Mouse (Mus musculus): Measurements from ENCODE around the gene Fdps. TPM values are rescaled to one million over a fixed set of nuclear protein-coding genes. Genes with fewer than 3 reads are reported as not detected.
"Not testable (repeated sequence)": the region's sequence is repeated elsewhere in the genome, so short reads cannot be mapped to it uniquely, and the experiment has no call there.

Fdps gene
- total RNA-seq, 1 experiment: 184 TPM

GRCm38 (mm10) chr3:89084133-89084532 is 17.6 kb downstream of the Fdps start:
- H3K27ac ChIP-seq (ENCODE audit: insufficient read depth, low read depth, low read length, poor library complexity, severe bottlenecking): no peak overlapping the region
- peaks cover 2% of the 10 kb centered on the region; the same call in 1 of the 2 replicates for H3K36me3 ChIP-seq (ENCODE audit: control insufficient read depth, insufficient read depth, low read length, poor library complexity, severe bottlenecking)
- H3K4me3 ChIP-seq (ENCODE audit: insufficient read depth in 1 of 2, low read depth in 1 of 2, low read length in 2 of 2, poor library complexity in 1 of 2, severe bottlenecking in 1 of 2): no peak overlapping the region
- no peaks in the 10 kb centered on the region for H3K9me3 ChIP-seq (ENCODE audit: control insufficient read depth, insufficient read depth, low read depth, low read length)
- no peak overlapping the region for H3K9ac ChIP-seq (ENCODE audit: insufficient read depth, low read depth, low read length, poor library complexity, severe bottlenecking)
- H3K4me1 ChIP-seq (ENCODE audit: control insufficient read depth in 2 of 2, insufficient read depth in 2 of 2, low read length in 2 of 2, poor library complexity in 1 of 2): peaks cover 0 to 15% of the 10 kb centered on the region in 2 experiments; a peak in 1 of 4 replicates
- TF ChIP-seq ZNF384 (IDR thresholded peaks at IDR 0.05; ENCODE audit: low read depth, low read length): no peak
- TF ChIP-seq MAFK (IDR thresholded peaks at IDR 0.05; ENCODE audit: insufficient read depth, low read depth, low read length): no peak
- TF ChIP-seq CHD2 (IDR thresholded peaks at IDR 0.05; ENCODE audit: low read depth, low read length): no peak
- TF ChIP-seq HCFC1 (IDR thresholded peaks at IDR 0.05; ENCODE audit: borderline replicate concordance, insufficient read depth, low read length): no peak
- no peak for DNase-seq (ENCODE audit: low read depth, low spot score)
- in situ Hi-C loops (cut with MboI; ENCODE audit: low sequenced_read_pairs in 2 of 2, unreplicated experiment in 2 of 2): no loop called here

DNA sequence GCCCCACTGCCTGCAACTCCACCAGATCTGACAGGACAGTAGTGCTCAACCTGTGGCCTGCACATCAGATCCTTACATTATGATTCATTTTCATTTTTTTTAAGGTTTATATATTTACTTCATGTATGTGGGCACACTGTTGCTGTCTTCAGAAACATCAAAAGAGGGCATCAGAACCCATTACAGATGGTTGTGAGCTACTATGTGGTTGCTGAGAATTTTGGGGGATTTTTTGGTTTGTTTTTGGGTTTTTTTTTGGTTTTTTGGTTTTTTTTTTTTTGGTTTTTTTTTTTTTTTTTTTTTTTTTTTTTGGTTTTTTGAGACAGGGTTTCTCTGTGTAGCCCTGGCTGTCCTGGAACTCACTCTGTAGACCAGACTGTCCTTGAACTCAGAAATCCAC is 19.5 kb downstream of the Fdps start:
- H3K4me3 ChIP-seq (ENCODE audit: insufficient read depth in 1 of 2, low read depth in 1 of 2, low read length in 2 of 2, poor library complexity in 1 of 2, severe bottlenecking in 1 of 2); H3K4me1 ChIP-seq (ENCODE audit: control insufficient read depth in 2 of 2, insufficient read depth in 2 of 2, low read length in 2 of 2, poor library complexity in 1 of 2); H3K9ac ChIP-seq (ENCODE audit: insufficient read depth, low read depth, low read length, poor library complexity, severe bottlenecking); H3K9me3 ChIP-seq (ENCODE audit: control insufficient read depth, insufficient read depth, low read depth, low read length); in situ Hi-C loops (cut with MboI; ENCODE audit: low sequenced_read_pairs in 2 of 2, unreplicated experiment in 2 of 2); DNase-seq (ENCODE audit: low read depth, low spot score); H3K36me3 ChIP-seq (ENCODE audit: control insufficient read depth, insufficient read depth, low read length, poor library complexity, severe bottlenecking); H3K27ac ChIP-seq (ENCODE audit: insufficient read depth, low read depth, low read length, poor library complexity, severe bottlenecking): not testable (repeated sequence)
- peak; percentile 59; the same call in 1 of the 2 replicates for TF ChIP-seq ZNF384 (IDR thresholded peaks at IDR 0.05; ENCODE audit: low read depth, low read length)

DNA sequence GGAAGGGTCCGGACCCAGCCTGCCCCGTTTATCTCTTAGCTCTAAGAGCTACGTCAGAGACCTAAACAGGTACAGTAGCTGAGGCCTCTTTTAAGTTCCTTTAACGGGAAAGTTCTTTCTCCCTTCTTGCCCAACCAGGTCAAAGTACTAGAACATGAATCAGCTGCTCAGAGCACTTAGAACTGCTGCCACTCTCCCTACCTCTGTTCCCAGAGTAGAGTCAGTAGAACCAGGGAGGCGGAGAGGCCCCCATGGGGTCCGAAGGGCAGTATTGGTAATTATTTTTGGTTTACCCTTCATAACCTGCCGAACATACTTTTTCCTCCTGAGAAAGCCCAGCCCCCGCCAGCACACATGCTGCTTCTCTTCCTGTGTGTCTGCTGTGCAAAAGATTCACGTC is 24.4 kb downstream of the Fdps start:
- no peaks in the 10 kb centered on the region for H3K9me3 ChIP-seq (ENCODE audit: control insufficient read depth, insufficient read depth, low read depth, low read length)
- no peak overlapping the region for H3K4me3 ChIP-seq (ENCODE audit: insufficient read depth in 1 of 2, low read depth in 1 of 2, low read length in 2 of 2, poor library complexity in 1 of 2, severe bottlenecking in 1 of 2)
- no peaks in the 10 kb centered on the region for H3K4me1 ChIP-seq (ENCODE audit: control insufficient read depth in 2 of 2, insufficient read depth in 2 of 2, low read length in 2 of 2, poor library complexity in 1 of 2)
- in situ Hi-C loops (cut with MboI; ENCODE audit: low sequenced_read_pairs in 2 of 2, unreplicated experiment in 2 of 2): no loop called here
- H3K27ac ChIP-seq (ENCODE audit: insufficient read depth, low read depth, low read length, poor library complexity, severe bottlenecking): no peak overlapping the region
- H3K36me3 ChIP-seq (ENCODE audit: control insufficient read depth, insufficient read depth, low read length, poor library complexity, severe bottlenecking): peaks cover 16% of the 10 kb centered on the region
- H3K9ac ChIP-seq (ENCODE audit: insufficient read depth, low read depth, low read length, poor library complexity, severe bottlenecking): no peak overlapping the region
- TF ChIP-seq HCFC1 (IDR thresholded peaks at IDR 0.05; ENCODE audit: borderline replicate concordance, insufficient read depth, low read length) (no peak), CHD2 (IDR thresholded peaks at IDR 0.05; ENCODE audit: low read depth, low read length) (no peak), MAFK (IDR thresholded peaks at IDR 0.05; ENCODE audit: insufficient read depth, low read depth, low read length) (no peak), ZNF384 (IDR thresholded peaks at IDR 0.05; ENCODE audit: low read depth, low read length) (no peak), ZC3H11A (IDR thresholded peaks at IDR 0.05; ENCODE audit: borderline replicate concordance, low read depth, low read length) (no peak)
- no peak for DNase-seq (ENCODE audit: low read depth, low spot score)

- TF ChIP-seq CHD2 (IDR thresholded peaks at IDR 0.05; ENCODE audit: low read depth, low read length): no peak
- TF ChIP-seq MAFK (IDR thresholded peaks at IDR 0.05; ENCODE audit: insufficient read depth, low read depth, low read length): no peak
- TF ChIP-seq ZC3H11A (IDR thresholded peaks at IDR 0.05; ENCODE audit: borderline replicate concordance, low read depth, low read length): no peak
- TF ChIP-seq ZNF384 (IDR thresholded peaks at IDR 0.05; ENCODE audit: low read depth, low read length): no peak
- Histone ChIP-seq H3K4me3 (ENCODE audit: insufficient read depth in 1 of 2, low read depth in 1 of 2, low read length in 2 of 2, poor library complexity in 1 of 2, severe bottlenecking in 1 of 2) (no peak overlapping the region), H3K36me3 (ENCODE audit: control insufficient read depth, insufficient read depth, low read length, poor library complexity, severe bottlenecking) (peaks cover 34% of the 10 kb centered on the region)
Observed at GRCm38 (mm10) chr3:89067265-89067664, 34.5 kb downstream of the Fdps start.

GRCm38 (mm10) chr3:89061696-89062095 is 40.1 kb downstream of the Fdps start:
- no peak for DNase-seq (ENCODE audit: low read depth, low spot score)
- Histone ChIP-seq H3K9me3 (ENCODE audit: control insufficient read depth, insufficient read depth, low read depth, low read length) (no peaks in the 10 kb centered on the region), H3K27ac (ENCODE audit: insufficient read depth, low read depth, low read length, poor library complexity, severe bottlenecking) (peak overlapping the region; percentile 33; the same call in 1 of the 2 replicates), H3K36me3 (ENCODE audit: control insufficient read depth, insufficient read depth, low read length, poor library complexity, severe bottlenecking) (peaks cover 25% of the 10 kb centered on the region), H3K9ac (ENCODE audit: insufficient read depth, low read depth, low read length, poor library complexity, severe bottlenecking) (no peak overlapping the region), H3K4me1 (ENCODE audit: control insufficient read depth in 2 of 2, insufficient read depth in 2 of 2, low read length in 2 of 2, poor library complexity in 1 of 2) (no peaks in the 10 kb centered on the region), H3K4me3 (ENCODE audit: insufficient read depth in 1 of 2, low read depth in 1 of 2, low read length in 2 of 2, poor library complexity in 1 of 2, severe bottlenecking in 1 of 2) (no peak overlapping the region)
- no peak for TF ChIP-seq ZNF384 (IDR thresholded peaks at IDR 0.05; ENCODE audit: low read depth, low read length)
- TF ChIP-seq HCFC1 (IDR thresholded peaks at IDR 0.05; ENCODE audit: borderline replicate concordance, insufficient read depth, low read length): no peak
- TF ChIP-seq MAFK (IDR thresholded peaks at IDR 0.05; ENCODE audit: insufficient read depth, low read depth, low read length): no peak
- in situ Hi-C loops (cut with MboI; ENCODE audit: low sequenced_read_pairs in 2 of 2, unreplicated experiment in 2 of 2): no loop called here

More at GRCm38 (mm10) chr3:89067265-89067664, 34.5 kb downstream of the Fdps start:
- H3K4me1 ChIP-seq (ENCODE audit: control insufficient read depth in 2 of 2, insufficient read depth in 2 of 2, low read length in 2 of 2, poor library complexity in 1 of 2): no peaks in the 10 kb centered on the region
- DNase-seq (ENCODE audit: low read depth, low spot score): no peak
- in situ Hi-C loops (cut with MboI; ENCODE audit: low sequenced_read_pairs in 2 of 2, unreplicated experiment in 2 of 2): no loop called here
- H3K9ac ChIP-seq (ENCODE audit: insufficient read depth, low read depth, low read length, poor library complexity, severe bottlenecking): no peak overlapping the region
- H3K27ac ChIP-seq (ENCODE audit: insufficient read depth, low read depth, low read length, poor library complexity, severe bottlenecking): no peak overlapping the region
- no peaks in the 10 kb centered on the region for H3K9me3 ChIP-seq (ENCODE audit: control insufficient read depth, insufficient read depth, low read depth, low read length)

All from ES-E14 (cell line).